Comparison of ENCODE assay signal across 12 mouse cellular contexts in the genomic region with DNA sequence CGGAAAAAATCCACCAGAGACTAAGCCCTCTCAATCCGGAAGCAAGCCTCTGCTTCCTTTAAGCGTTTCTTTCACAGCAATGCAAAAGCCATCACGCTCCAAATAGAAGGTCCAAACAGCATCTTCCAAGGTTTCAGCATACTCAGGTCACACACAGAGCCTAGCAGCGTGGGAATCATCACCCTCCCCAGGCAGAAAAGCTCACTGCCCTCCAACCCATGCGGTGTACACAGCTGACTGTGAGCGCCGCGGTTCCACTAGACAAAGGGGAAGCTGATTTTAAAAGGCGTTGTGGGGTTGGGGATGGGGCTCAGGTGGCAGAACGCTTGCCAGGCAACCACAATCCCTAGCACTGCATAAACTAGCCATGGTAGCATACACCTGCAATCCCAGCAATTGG. TPM values are rescaled to one million over a fixed set of nuclear protein-coding genes. Genes with fewer than 3 reads are reported as not detected.
DNase-seq lines count a peak whose midpoint lies in the region; ATAC-seq and TF ChIP-seq lines count a peak whose summit lies in the region.
"Had no signal": no experiment of that assay in that cellular context is flagged by ENCODE, and none has a peak within 500 bp of the region (broad histone marks: within the 10 kb centered on the region; RNA-seq: fewer than 3 reads in every experiment).

No protein-coding gene starts in this region.

- no peak overlapping the region for H3K9ac ChIP-seq in liver, embryonic 11.5 days (ENCODE audit: low read depth, low read length)
- no peak overlapping the region for H3K9ac ChIP-seq in liver, postnatal 0 days (replicated peaks)
- no peak overlapping the region for H3K9ac ChIP-seq in forebrain, embryonic 12.5 days
- H3K9ac ChIP-seq in hindbrain, embryonic 15.5 days: peak overlapping the region; percentile 33; the same call in 1 of the 2 replicates
- H3K9ac ChIP-seq in neural tube, embryonic 12.5 days: no peak overlapping the region
- H3K9ac ChIP-seq: liver, embryonic 15.5 days had no signal

- no peak for TF ChIP-seq EP300 in liver, postnatal 0 days (IDR thresholded peaks at IDR 0.05; ENCODE audit: low read depth)

- no peaks in the 10 kb centered on the region for H3K36me3 ChIP-seq in liver, embryonic 11.5 days (ENCODE audit: control insufficient read depth, insufficient read depth, low read length)
- H3K36me3 ChIP-seq in liver, postnatal 0 days (replicated peaks; ENCODE audit: insufficient read depth, low read length): no peaks in the 10 kb centered on the region
- no peaks in the 10 kb centered on the region for H3K36me3 ChIP-seq in forebrain, embryonic 12.5 days (replicated peaks)
- H3K36me3 ChIP-seq in hindbrain, embryonic 15.5 days: no peaks in the 10 kb centered on the region
- H3K36me3 ChIP-seq in neural tube, embryonic 12.5 days: no peaks in the 10 kb centered on the region
- H3K36me3 ChIP-seq: liver, embryonic 15.5 days had no signal

- TF ChIP-seq CTCF in liver, postnatal 0 days (IDR thresholded peaks at IDR 0.05; ENCODE audit: low read depth): no peak
- no peak for TF ChIP-seq CTCF in gastrocnemius, adult 2 months (IDR thresholded peaks at IDR 0.05)

- H3K4me1 ChIP-seq in liver, embryonic 11.5 days (replicated peaks; ENCODE audit: control insufficient read depth, insufficient read depth, low read length): no peaks in the 10 kb centered on the region; the same call in 1 of the 2 replicates
- no peaks in the 10 kb centered on the region for H3K4me1 ChIP-seq in liver, postnatal 0 days (ENCODE audit: insufficient read depth)
- H3K4me1 ChIP-seq in forebrain, embryonic 12.5 days: peaks cover 18% of the 10 kb centered on the region
- H3K4me1 ChIP-seq in hindbrain, embryonic 15.5 days (replicated peaks): peaks cover 19% of the 10 kb centered on the region
- peaks cover 20% of the 10 kb centered on the region for H3K4me1 ChIP-seq in neural tube, embryonic 12.5 days
- H3K4me1 ChIP-seq: liver, embryonic 15.5 days had no signal

- peaks cover 13% of the 10 kb centered on the region for H3K27me3 ChIP-seq in liver, embryonic 11.5 days (replicated peaks; ENCODE audit: control insufficient read depth, insufficient read depth, low read length)
- H3K27me3 ChIP-seq in liver, postnatal 0 days (ENCODE audit: insufficient read depth, low read length): peaks cover 16% of the 10 kb centered on the region; the same call in 1 of the 2 replicates
- peaks cover 51% of the 10 kb centered on the region for H3K27me3 ChIP-seq in forebrain, embryonic 12.5 days
- peaks cover 3% of the 10 kb centered on the region; the same call in 1 of the 2 replicates for H3K27me3 ChIP-seq in hindbrain, embryonic 15.5 days
- H3K27me3 ChIP-seq in neural tube, embryonic 12.5 days (replicated peaks): no peaks in the 10 kb centered on the region

- H3K27ac ChIP-seq in liver, embryonic 11.5 days (ENCODE audit: low read depth, low read length): no peak overlapping the region
- no peak overlapping the region for H3K27ac ChIP-seq in liver, postnatal 0 days (ENCODE audit: low read depth)
- no peak overlapping the region for H3K27ac ChIP-seq in forebrain, embryonic 12.5 days
- no peak overlapping the region for H3K27ac ChIP-seq in hindbrain, embryonic 15.5 days (replicated peaks)
- H3K27ac ChIP-seq in neural tube, embryonic 12.5 days: no peak overlapping the region; the same call in 1 of the 2 replicates
- H3K27ac ChIP-seq in gastrocnemius, adult 2 months: no peak overlapping the region
- H3K27ac ChIP-seq: liver, embryonic 15.5 days had no signal

- no peak for ATAC-seq in liver, embryonic 11.5 days (replicated peaks; ENCODE audit: low FRiP score)
- no peak for ATAC-seq in liver, postnatal 0 days
- no peak for ATAC-seq in forebrain, embryonic 12.5 days (ENCODE audit: low FRiP score)
- no peak for ATAC-seq in hindbrain, embryonic 15.5 days (ENCODE audit: low FRiP score, low read depth)
- peak; percentile 37; the same call in 1 of the 2 replicates for ATAC-seq in neural tube, embryonic 12.5 days (ENCODE audit: low FRiP score, low read depth)

- no peak overlapping the region for H3K4me3 ChIP-seq in liver, embryonic 11.5 days (ENCODE audit: low read depth, low read length)
- H3K4me3 ChIP-seq in liver, postnatal 0 days (ENCODE audit: low read depth, low read length): no peak overlapping the region
- H3K4me3 ChIP-seq in forebrain, embryonic 12.5 days (replicated peaks): 0 out of 2 replicates have a peak overlapping the region, but pooled peaks have one; percentile 2
- H3K4me3 ChIP-seq in hindbrain, embryonic 15.5 days: peak overlapping the region; percentile 19
- H3K4me3 ChIP-seq in neural tube, embryonic 12.5 days: 0 out of 2 replicates have a peak overlapping the region, but pooled peaks have one; percentile 17
- no peak overlapping the region for H3K4me3 ChIP-seq in gastrocnemius, adult 2 months
- H3K4me3 ChIP-seq: liver, embryonic 15.5 days had no signal

- no peak for DNase-seq in liver, embryonic 11.5 days (ENCODE audit: low spot score)
- no peak for DNase-seq in liver, postnatal 0 days
- no peak for DNase-seq in gastrocnemius, adult 2 months
- DNase-seq in spleen, postnatal 14 days (ENCODE audit: low spot score in 2 of 2): no peak
- DNase-seq: adrenal gland, postnatal 14 days; cerebellum, adult 9-10 months; kidney, postnatal 25 days had no signal

- intact Hi-C loops in gastrocnemius, adult 2 months (cut with DNase I): no loop called here

- H3K9me3 ChIP-seq in liver, embryonic 11.5 days (ENCODE audit: control insufficient read depth, low read length): no peaks in the 10 kb centered on the region
- no peaks in the 10 kb centered on the region for H3K9me3 ChIP-seq in liver, postnatal 0 days (ENCODE audit: low read length)
- no peaks in the 10 kb centered on the region for H3K9me3 ChIP-seq in forebrain, embryonic 12.5 days
- H3K9me3 ChIP-seq in hindbrain, embryonic 15.5 days: no peaks in the 10 kb centered on the region
- H3K9me3 ChIP-seq in neural tube, embryonic 12.5 days: no peaks in the 10 kb centered on the region
- H3K9me3 ChIP-seq: liver, embryonic 15.5 days had no signal

- WGBS in liver, embryonic 11.5 days: 11% methylated on average over 11 of the region's 11 CpGs
- WGBS in liver, postnatal 0 days (ENCODE audit: insufficient replicate concordance): 8% methylated on average over 11 of the region's 11 CpGs
- WGBS in forebrain, embryonic 12.5 days: 3% methylated on average over 11 of the region's 11 CpGs
- WGBS in hindbrain, embryonic 15.5 days: 4% methylated on average over 11 of the region's 11 CpGs
- 5% methylated on average over 11 of the region's 11 CpGs for WGBS in neural tube, embryonic 12.5 days

- H3K4me2 ChIP-seq in liver, embryonic 11.5 days: peak overlapping the region; percentile 21; the same call in 1 of the 2 replicates
- no peak overlapping the region for H3K4me2 ChIP-seq in liver, postnatal 0 days (ENCODE audit: low read depth, low read length)
- H3K4me2 ChIP-seq in forebrain, embryonic 12.5 days: peak overlapping the region; percentile 51
- H3K4me2 ChIP-seq in hindbrain, embryonic 15.5 days: peak overlapping the region; percentile 53
- peak overlapping the region; percentile 56 for H3K4me2 ChIP-seq in neural tube, embryonic 12.5 days (replicated peaks)
- H3K4me2 ChIP-seq: liver, embryonic 15.5 days had no signal

RNA-seq across cellular contexts. Expression of gene Fzd10, which starts 49.2 kb away (rescaled TPM):
- polyA plus RNA-seq in liver, embryonic 11.5 days (2014; fragmentation: Nextera tagmentation; extraction: Ambion mirVana): 0.44 TPM in 2 replicates
- 0.04 TPM in 1 of 2 replicates, not detected in the other for polyA plus RNA-seq in liver, postnatal 0 days (2015; fragmentation: Nextera tagmentation; extraction: Ambion mirVana)
- polyA plus RNA-seq in forebrain, embryonic 12.5 days (2016; fragmentation: Nextera tagmentation; extraction: Ambion mirVana): 4.8 and 5.3 TPM in 2 replicates
- 4.4 and 5.8 TPM in 2 replicates for polyA plus RNA-seq in hindbrain, embryonic 15.5 days (2015; fragmentation: Nextera tagmentation; extraction: Ambion mirVana)
- 20.4 and 23.1 TPM in 2 replicates for polyA plus RNA-seq in neural tube, embryonic 12.5 days (2016; fragmentation: Nextera tagmentation; extraction: Ambion mirVana)
- total RNA-seq in gastrocnemius, adult 2 months (2021): 1 to 10 TPM in 1 of 2 experiments, under 1 TPM in 1; 0.77 to 1.6 TPM
- total RNA-seq: MEL had no signal
- polyA plus RNA-seq: liver, embryonic 15.5 days had no signal

Comparison
In these comparisons a context has a peak if more than half of its experiments do, and no peak if none do; other contexts are left out.
1. H3K4me3 ChIP-seq: peak in forebrain, embryonic 12.5 days (single experiment), hindbrain, embryonic 15.5 days (single experiment) and neural tube, embryonic 12.5 days (single experiment); none in liver, embryonic 11.5 days (single experiment), liver, postnatal 0 days (single experiment) and gastrocnemius, adult 2 months (single experiment).